Mouse (Mus musculus): ENCODE data around the gene Dspp. TPM values are rescaled to one million over a fixed set of nuclear protein-coding genes. Genes with fewer than 3 reads are reported as not detected.

The Dspp gene
- total RNA-seq (2021): not detected
- long read RNA-seq, experiment 1: 0 reads
- long read RNA-seq, experiment 2: 0 reads

- no peak for DNase-seq
Measured at GRCm38 (mm10) chr5:104170412-104170811, at the start of gene Dspp. TSS of gene Dspp (plus strand) at chr5:104170712.

DNA sequence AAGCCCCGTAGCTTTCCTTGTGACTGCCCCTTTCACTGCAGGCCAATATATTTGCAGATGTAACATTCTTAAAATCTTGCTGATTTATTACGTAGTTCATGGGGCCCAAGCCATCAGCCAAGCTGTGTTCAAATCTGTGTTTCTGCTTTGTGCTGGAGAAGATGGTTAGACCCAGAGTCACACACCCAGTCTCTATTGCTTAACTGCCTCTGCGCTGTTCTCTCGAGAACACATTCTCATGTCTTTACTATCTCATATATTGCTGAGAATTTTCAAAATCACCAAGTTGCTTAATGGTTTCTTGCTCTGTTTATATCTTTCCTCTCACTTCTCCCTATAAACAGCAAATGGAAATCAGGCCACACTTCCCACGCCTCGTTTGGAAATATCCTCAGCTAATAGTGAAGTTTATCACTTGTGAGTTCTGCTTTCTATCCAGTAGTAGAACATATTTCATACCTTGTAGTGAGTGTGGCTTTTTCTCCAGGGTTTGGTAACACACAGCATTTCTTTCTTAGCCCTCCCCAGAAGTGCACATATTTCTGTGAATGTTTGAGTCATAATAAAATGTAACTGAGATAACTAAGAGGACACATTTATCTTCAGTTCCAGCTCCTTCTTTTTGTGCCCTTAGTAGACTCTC is 46.4 kb upstream of the Dspp start:
- no peak for DNase-seq

- no peak for DNase-seq
Measured at GRCm38 (mm10) chr5:104126561-104127320, 43.8 kb upstream of the Dspp start.

DNA sequence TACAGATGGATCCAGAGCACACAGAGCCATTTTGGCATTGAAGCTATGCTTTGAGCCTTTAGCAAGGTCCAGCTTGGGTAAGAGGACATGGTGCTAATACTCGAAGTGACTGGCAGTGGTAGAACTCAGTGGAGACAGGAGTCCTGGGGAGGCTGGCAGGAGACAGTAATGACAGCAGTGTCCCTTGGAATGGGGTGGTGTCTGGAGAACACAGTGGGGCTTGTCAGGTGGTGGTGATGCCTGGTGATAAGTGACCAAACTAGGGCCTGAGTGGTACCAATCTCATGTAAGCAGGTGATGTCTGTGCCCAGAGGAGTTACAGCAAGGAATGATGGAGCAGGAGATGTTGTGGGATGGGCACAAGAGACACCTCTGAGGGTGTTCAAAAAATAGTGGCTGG is 43.2 kb upstream of the Dspp start:
- DNase-seq: no peak

DNA sequence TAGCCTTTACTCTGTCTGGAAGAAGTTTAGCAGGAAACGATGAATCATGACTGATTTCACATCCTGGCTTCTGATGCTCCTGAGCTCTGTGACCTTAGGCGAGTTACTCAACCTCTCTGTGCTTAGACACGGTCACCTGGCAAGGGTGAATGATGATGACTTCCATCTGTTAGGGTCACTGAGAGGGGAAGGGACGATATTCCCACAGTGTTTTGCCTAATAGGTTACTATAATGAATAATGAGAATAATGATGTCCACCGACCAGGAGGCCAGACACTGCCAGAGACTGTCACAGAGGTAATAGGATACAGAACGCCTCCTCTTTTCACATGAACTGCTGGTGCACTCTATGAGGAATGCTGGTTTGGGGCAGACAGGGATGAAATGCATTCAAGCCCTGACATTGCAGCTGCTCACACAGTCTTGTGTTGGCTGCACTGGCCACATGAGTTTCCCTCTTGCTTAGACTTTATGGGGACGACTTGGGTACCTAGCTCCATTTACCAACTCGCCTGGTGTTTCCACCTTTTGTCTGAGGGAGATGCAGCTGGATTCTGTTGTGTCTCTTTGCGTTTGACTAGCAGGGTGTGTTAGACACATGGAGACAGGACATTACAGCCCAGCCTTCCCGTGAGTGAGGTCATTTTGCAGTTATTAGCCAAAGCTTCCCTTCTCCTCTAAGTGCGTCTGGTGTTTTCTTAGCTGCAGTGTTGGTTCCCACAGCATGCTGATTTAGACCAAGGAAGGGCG is 42.1 kb upstream of the Dspp start:
- no peak for DNase-seq

DNA sequence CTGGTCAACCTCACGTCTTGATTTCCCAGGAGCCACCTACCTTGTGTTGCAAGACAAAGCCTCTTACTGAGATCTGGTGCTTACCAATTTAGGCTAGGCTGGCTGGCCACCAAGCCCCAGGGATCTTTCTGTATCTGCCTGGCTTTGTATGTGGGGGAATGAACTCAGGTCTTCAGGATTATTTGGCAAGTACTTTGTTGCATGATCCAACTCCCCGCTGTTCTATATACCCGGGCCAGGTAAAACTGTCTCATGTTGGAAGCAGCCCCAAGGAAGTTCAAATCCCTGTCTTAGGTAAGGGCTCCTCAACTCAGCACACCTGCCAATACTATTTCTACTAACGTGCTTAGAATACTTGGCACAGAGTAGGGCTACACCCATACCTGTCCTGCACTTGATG is 39.6 kb upstream of the Dspp start:
- no peak for DNase-seq

- peak; percentile 67 for DNase-seq
Measured at GRCm38 (mm10) chr5:104131544-104131943, 39.0 kb upstream of the Dspp start.

GRCm38 (mm10) chr5:104133752-104134151 is 36.8 kb upstream of the Dspp start:
- no peak for DNase-seq

GRCm38 (mm10) chr5:104137920-104138541 is 32.5 kb upstream of the Dspp start:
- no peak for DNase-seq

GRCm38 (mm10) chr5:104141067-104141466 is 29.4 kb upstream of the Dspp start:
- DNase-seq: no peak

DNA sequence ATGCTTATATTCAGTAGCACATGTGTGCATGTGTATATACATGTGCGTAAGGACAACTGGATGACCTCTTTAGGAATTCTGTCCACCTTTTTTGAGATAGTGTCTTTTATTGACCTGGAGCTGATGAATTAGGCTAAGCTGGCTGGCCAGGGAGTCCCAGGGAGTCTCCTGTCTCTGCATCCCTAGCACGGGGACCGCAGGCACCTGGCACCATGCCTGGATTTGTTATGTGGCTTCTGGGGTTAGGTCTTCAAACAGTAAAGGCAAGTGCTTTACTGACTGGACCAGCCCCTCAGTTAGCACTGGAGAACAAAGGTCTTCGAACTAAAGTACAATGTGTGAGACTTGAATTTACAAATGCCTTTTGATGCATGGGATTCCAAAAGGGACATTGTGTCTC is 26.5 kb upstream of the Dspp start:
- DNase-seq: no peak

- peak; percentile 58 for DNase-seq
Measured at GRCm38 (mm10) chr5:104149349-104149748, 21.2 kb upstream of the Dspp start.

DNA sequence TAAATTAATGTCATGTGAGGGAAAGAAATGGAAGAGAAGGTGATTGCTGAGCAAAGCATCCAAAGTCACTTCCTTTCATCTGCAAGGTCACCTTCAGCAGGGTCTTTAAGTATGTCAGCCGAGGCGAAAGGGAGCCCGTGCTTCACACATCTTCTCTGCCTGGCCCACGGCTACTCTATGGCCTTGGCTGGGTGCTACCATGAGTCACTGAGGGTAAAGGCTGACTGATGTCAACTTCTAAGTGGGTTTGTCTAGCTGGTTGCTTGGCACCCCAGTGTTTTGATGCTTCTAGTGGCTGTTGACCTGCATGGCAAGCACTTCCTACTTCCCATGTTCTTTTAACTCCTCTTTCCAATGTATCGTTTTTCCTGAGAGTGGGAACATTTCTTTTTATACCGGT is 20.3 kb upstream of the Dspp start:
- DNase-seq: peak; percentile 37

DNA sequence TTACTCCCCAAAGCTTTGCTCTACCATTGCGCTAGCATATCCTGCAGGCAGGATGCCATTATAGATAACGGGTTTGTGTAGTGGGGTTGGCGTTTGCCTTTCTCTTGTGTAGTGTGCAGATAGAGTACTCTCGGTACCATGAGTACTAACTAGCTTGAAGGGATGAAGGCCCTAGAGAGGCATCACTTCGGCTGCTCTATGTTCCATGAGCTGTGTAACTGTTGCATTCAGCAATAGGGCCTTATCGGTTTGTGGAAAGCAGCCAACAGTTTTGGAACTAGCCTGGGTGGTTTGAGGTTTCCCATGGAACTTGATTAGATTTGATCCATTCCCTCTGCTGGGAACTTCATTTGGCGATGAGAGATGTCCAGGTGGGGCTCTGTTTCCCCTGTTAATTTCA is 12.8 kb upstream of the Dspp start:
- no peak for DNase-seq

DNA sequence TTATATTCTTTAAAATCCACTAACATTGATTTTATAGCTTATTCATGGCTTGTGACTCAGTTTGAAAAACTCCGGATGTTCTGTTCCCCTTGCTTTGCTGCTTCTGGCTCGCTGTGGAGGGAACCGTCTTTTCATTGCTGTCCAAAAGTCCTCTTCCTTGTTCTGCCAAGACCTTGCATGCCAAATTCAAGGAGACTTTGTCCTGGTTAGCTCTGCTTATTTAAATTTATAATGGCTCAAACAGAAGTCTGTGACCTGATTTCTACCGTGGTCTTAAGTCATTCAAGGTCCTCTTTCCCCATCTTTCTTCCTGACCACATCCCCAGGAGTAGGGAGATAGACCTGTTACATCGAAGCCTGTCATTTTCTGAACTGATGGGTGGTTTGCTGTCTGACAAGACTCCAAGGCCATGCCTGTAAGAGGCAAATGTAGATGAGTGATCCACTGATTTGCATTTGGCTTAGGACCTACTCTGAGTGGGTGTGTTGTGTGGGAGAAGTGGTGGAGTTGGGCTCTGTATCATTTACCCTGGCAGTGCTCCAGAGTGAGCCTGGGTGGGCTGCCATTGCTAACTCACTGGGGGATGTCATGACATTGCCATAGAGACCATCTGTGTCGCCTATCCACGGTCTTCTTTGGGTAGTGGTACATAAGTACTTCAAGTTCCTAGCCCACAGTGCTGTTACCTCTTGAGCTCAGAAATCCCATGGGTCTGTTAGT is 12.0 kb upstream of the Dspp start:
- DNase-seq: peak; percentile 40

GRCm38 (mm10) chr5:104160581-104160980 is 9.9 kb upstream of the Dspp start:
- no peak for DNase-seq

- DNase-seq: peak; percentile 36
Measured at GRCm38 (mm10) chr5:104161390-104161789, 9.1 kb upstream of the Dspp start.

- DNase-seq: no peak
Measured at GRCm38 (mm10) chr5:104163536-104163935, 7.0 kb upstream of the Dspp start.

DNA sequence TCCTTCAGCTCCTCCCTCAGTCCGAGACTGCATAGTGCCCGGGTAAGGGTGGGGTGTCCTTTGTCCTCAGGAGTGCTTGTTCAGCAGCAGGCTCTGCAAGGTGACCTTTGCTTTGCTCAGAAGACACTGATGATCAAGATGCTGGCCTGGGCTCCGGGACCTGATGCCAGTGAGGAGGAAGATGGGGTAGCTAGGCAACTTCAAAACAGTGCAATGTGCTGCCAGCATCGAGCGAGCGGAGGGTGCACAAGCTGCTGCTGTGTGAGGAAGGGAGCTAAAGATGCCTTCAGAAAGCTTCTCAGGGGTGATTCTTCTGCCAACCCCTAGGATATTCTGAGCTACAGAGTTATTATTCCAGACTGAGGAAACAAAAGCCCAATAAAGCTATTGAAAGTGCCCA is 2.6 kb downstream of the Dspp start:
- no peak for DNase-seq

DNA sequence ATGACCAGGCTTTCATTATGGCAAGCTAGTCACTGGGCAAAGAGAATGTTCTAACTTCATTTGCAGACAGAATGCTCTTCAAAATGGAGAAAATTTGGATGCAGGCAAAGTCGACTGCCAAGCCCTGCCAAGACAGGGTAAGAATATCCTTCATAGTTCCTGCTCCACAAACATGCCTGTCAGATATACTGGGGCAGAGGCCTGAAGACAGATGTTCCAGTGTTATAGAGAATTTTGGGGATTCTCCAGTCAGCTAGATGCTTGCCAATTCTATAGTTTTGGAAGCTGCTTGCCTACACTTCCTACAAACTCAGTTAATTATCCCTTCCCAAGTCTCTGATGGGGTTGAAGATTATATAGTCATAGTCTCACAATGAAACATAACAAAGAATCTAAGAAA is 13.2 kb downstream of the Dspp start:
- DNase-seq: no peak

DNA sequence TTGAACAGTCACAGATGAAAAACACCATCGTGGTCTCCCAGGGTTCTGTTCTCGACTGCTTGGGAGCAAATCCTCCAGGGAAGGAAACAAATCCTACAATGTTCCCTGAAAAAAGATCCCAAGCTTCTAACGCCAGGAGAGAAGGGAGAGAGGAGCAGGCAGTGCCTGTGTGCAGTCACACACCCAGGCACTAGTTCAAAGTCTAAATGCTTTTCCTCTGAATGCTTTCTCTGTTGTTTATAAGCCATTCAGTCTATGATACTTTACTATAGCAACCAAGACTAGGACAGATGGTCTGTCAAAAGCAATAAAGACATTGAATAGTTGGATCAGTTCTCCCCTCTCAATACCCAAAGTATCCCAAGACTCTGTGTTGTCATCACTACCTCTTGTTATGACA is 16.8 kb downstream of the Dspp start:
- no peak for DNase-seq

DNA sequence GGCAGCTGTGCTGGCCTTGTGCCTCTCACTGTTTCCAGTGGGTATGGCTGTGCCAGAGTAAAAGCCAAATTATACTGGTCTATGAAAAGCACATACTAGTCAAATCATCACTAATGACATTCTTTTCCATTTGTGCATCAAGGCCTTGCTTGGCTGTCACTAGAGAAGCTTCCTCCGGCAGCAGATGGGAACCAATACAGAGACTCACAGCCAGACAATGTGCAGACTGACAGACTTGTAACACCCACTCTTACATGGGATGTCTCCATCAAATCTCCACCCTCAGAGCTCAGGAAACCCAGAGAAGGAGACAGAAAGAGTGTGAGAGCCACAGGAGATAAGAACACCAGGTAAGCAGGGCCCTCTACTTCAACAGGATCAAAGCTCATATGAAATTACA is 24.6 kb downstream of the Dspp start:
- DNase-seq: no peak

Data from adrenal gland, postnatal 10 days (tissue).